ENCODE assay signal across 22 mouse cellular contexts in genomic region chr15:96358871-96359270, GRCm38 (mm10).
DNase-seq lines count a peak whose midpoint lies in the region; ATAC-seq lines count a peak whose summit lies in the region.
"Had no signal": no experiment of that assay in that cellular context is flagged by ENCODE, and none has a peak within 500 bp of the region (broad histone marks: within the 10 kb centered on the region; RNA-seq: fewer than 3 reads in every experiment).

No protein-coding gene starts in this region.

- ATAC-seq in liver, embryonic 13.5 days (ENCODE audit: low read depth), result peak; percentile 74
- peak; percentile 70 for ATAC-seq in megakaryocyte progenitor cell, adult 5-6 weeks (replicated peaks; ENCODE audit: poor library complexity)
- ATAC-seq in megakaryocyte-erythroid progenitor cell, adult 5-6 weeks (replicated peaks; ENCODE audit: low FRiP score, low TSS enrichment, poor library complexity, severe bottlenecking), result peak; percentile 75
- no peak for ATAC-seq in midbrain, embryonic 16.5 days
- ATAC-seq: forebrain, embryonic 14.5 days; forebrain, embryonic 16.5 days had no signal

- H3K4me3 ChIP-seq in liver, embryonic 13.5 days (replicated peaks), result no peak overlapping the region
- no peak overlapping the region for H3K4me3 ChIP-seq in midbrain, embryonic 16.5 days (ENCODE audit: low read depth, low read length)
- H3K4me3 ChIP-seq: embryonic facial prominence, embryonic 13.5 days; embryonic facial prominence, embryonic 15.5 days; erythroblast, embryonic 14.5 days; forebrain, embryonic 10.5 days; forebrain, embryonic 12.5 days had no signal

- H3K4me2 ChIP-seq in liver, embryonic 13.5 days, result no peak overlapping the region
- no peak overlapping the region for H3K4me2 ChIP-seq in midbrain, embryonic 16.5 days (ENCODE audit: low read length)
- H3K4me2 ChIP-seq: embryonic facial prominence, embryonic 13.5 days; embryonic facial prominence, embryonic 15.5 days; forebrain, embryonic 12.5 days had no signal

- H3K36me3 ChIP-seq in liver, embryonic 13.5 days, result peaks cover 63% of the 10 kb centered on the region
- peaks cover 18% of the 10 kb centered on the region for H3K36me3 ChIP-seq in midbrain, embryonic 16.5 days (ENCODE audit: control insufficient read depth, insufficient read depth, low read length)

- H3K27ac ChIP-seq in liver, embryonic 13.5 days, result no peak overlapping the region
- no peak overlapping the region for H3K27ac ChIP-seq in midbrain, embryonic 16.5 days (ENCODE audit: low read length)
- H3K27ac ChIP-seq: embryonic facial prominence, embryonic 13.5 days; embryonic facial prominence, embryonic 15.5 days; forebrain, embryonic 10.5 days; forebrain, embryonic 12.5 days had no signal

- DNase-seq in liver, embryonic 13.5 days, result no peak
- no peak for DNase-seq in liver
- DNase-seq: adrenal gland, adult 2 months; adrenal gland, postnatal 10 days; adrenal gland, postnatal 25 days; cerebellum, adult 11 months; cerebellum, adult 18-20 months; cerebellum, adult 8-10 months; cerebellum, adult 9-11 months; cerebellum, postnatal 14 days; cerebellum, postnatal 36 days; embryo, embryonic 11 days had no signal

- H3K9ac ChIP-seq in liver, embryonic 13.5 days, result no peak overlapping the region
- no peak overlapping the region for H3K9ac ChIP-seq in midbrain, embryonic 16.5 days (ENCODE audit: low read depth, low read length)
- H3K9ac ChIP-seq: embryonic facial prominence, embryonic 13.5 days; embryonic facial prominence, embryonic 15.5 days; forebrain, embryonic 12.5 days had no signal

- no peaks in the 10 kb centered on the region for H3K27me3 ChIP-seq in liver, embryonic 13.5 days
- H3K27me3 ChIP-seq in midbrain, embryonic 16.5 days (ENCODE audit: control insufficient read depth, insufficient read depth, low read depth, low read length), result no peaks in the 10 kb centered on the region
- H3K27me3 ChIP-seq: embryonic facial prominence, embryonic 13.5 days; embryonic facial prominence, embryonic 15.5 days; forebrain, embryonic 12.5 days had no signal

- no peaks in the 10 kb centered on the region for H3K9me3 ChIP-seq in liver, embryonic 13.5 days (replicated peaks)
- H3K9me3 ChIP-seq in midbrain, embryonic 16.5 days (replicated peaks; ENCODE audit: control insufficient read depth, low read length, poor library complexity, severe bottlenecking), result no peaks in the 10 kb centered on the region
- H3K9me3 ChIP-seq: embryonic facial prominence, embryonic 13.5 days; embryonic facial prominence, embryonic 15.5 days; forebrain, embryonic 10.5 days; forebrain, embryonic 12.5 days had no signal

- WGBS in liver, embryonic 13.5 days (ENCODE audit: insufficient replicate concordance), result 39% methylated on average over 6 of the region's 6 CpGs
- 94% methylated on average over 6 of the region's 6 CpGs for WGBS in midbrain, embryonic 16.5 days

- H3K4me1 ChIP-seq in liver, embryonic 13.5 days (replicated peaks), result 0 out of 2 replicates have a peak, but pooled peaks cover 4% of the 10 kb centered on the region
- H3K4me1 ChIP-seq in midbrain, embryonic 16.5 days (ENCODE audit: control insufficient read depth, insufficient read depth, low read length), result no peaks in the 10 kb centered on the region
- H3K4me1 ChIP-seq: embryonic facial prominence, embryonic 13.5 days; embryonic facial prominence, embryonic 15.5 days; forebrain, embryonic 10.5 days; forebrain, embryonic 12.5 days had no signal
